Mouse (Mus musculus): ENCODE measurements at regions not wholly inside any gene's neighbourhood (a gene's known extent, or its start where the extent isn't known, plus 50 kb on each side); places are given as distances from the start of the nearest gene placed in this dataset.

DNA sequence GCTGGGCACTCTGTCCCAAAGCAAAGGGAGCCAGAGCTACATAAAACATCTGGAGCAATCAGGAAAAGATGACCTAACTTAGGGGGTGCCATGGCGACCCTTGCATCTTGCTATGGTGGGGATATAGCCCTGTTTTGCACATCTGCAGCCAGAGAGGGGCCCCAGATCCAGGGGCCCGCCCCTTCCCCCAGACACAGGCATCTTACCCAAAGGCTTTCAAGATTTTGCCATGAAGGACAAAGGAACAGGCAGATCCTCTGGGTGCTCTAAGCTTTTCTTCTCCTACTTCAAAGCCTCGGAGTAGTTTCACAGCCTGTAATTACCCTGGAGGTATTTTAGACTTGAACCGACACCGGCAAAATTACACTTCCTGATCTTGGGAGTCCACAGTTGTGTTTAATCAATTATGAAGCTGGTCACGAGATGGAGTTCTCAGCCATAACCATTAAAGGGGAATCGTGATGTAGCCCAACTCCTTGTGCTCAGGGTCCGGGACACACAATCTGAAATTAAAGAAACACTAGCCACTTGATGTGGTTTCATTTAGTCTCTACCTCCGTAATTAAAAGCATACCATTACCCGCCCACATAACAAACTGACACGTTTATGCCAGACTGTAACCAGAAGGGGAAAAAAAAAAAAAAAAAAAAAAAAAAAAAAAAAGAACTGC lies 565.7 kb downstream of the Bcl11a start:
- peak; percentile 73; the same call in 1 of the 2 replicates for ATAC-seq (ENCODE audit: low FRiP score, low TSS enrichment)
- no peak overlapping the region for H3K9ac ChIP-seq (replicated peaks; ENCODE audit: low read length)
- 0 out of 2 replicates have a peak overlapping the region, but pooled peaks have one; percentile 27 for H3K4me2 ChIP-seq (replicated peaks; ENCODE audit: low read depth, low read length)
- H3K9me3 ChIP-seq (ENCODE audit: low read length): no peaks in the 10 kb centered on the region
- no peaks in the 10 kb centered on the region for H3K36me3 ChIP-seq (ENCODE audit: insufficient read depth, low read length)
- H3K4me1 ChIP-seq (ENCODE audit: insufficient read depth, low read length): peaks cover 6% of the 10 kb centered on the region
- H3K27me3 ChIP-seq (ENCODE audit: insufficient read depth, low read length): no peaks in the 10 kb centered on the region
- 17% methylated on average over 11 of the region's 11 CpGs for WGBS
- no peak overlapping the region for H3K4me3 ChIP-seq (ENCODE audit: low read length)
- H3K27ac ChIP-seq (ENCODE audit: low read length): no peak overlapping the region

- no peaks in the 10 kb centered on the region for H3K4me1 ChIP-seq (ENCODE audit: insufficient read depth, low read length)
- no peak overlapping the region for H3K4me3 ChIP-seq (ENCODE audit: low read length)
- no peaks in the 10 kb centered on the region for H3K36me3 ChIP-seq (ENCODE audit: insufficient read depth, low read length)
- no peak overlapping the region for H3K27ac ChIP-seq (ENCODE audit: low read length)
- no peaks in the 10 kb centered on the region for H3K9me3 ChIP-seq (ENCODE audit: low read length)
- no peak for ATAC-seq (ENCODE audit: low FRiP score, low TSS enrichment)
- 79% methylated on average over 3 of the region's 3 CpGs for WGBS
- H3K4me2 ChIP-seq (replicated peaks; ENCODE audit: low read depth, low read length): no peak overlapping the region
- no peak overlapping the region for H3K9ac ChIP-seq (replicated peaks; ENCODE audit: low read length)
- H3K27me3 ChIP-seq (ENCODE audit: insufficient read depth, low read length): no peaks in the 10 kb centered on the region
These were observed 575.0 kb downstream of the Bcl11a start for GRCm38 (mm10) chr11:24652852-24653251.

DNA sequence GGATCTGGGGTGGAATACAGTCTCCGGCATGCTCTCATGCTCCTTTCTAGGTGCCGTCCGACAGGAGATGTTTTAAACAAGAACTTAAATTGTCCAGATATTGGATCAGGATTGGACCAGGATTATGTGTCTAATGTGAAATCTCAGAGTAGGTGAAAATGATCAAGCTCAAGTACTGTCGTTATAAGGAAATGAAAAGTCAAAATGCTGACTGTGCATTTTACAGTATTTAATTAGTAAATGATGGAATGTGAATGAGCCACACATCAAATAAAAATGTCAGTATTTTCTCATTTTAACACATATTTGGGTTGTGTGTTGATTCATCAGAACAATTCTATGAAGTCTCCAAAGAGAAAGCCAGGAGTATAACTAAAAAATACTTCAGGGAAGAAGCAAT lies 586.2 kb downstream of the Bcl11a start:
- H3K27me3 ChIP-seq (ENCODE audit: insufficient read depth, low read length): no peaks in the 10 kb centered on the region
- H3K4me3 ChIP-seq (ENCODE audit: low read length): no peak overlapping the region
- H3K36me3 ChIP-seq (ENCODE audit: insufficient read depth, low read length): no peaks in the 10 kb centered on the region
- H3K4me1 ChIP-seq (ENCODE audit: insufficient read depth, low read length): no peaks in the 10 kb centered on the region
- H3K9ac ChIP-seq (replicated peaks; ENCODE audit: low read length): no peak overlapping the region
- WGBS: 87% methylated on average over 4 of the region's 4 CpGs
- no peak overlapping the region for H3K4me2 ChIP-seq (replicated peaks; ENCODE audit: low read depth, low read length)
- H3K27ac ChIP-seq (ENCODE audit: low read length): no peak overlapping the region
- ATAC-seq (ENCODE audit: low FRiP score, low TSS enrichment): no peak
- H3K9me3 ChIP-seq (ENCODE audit: low read length): no peaks in the 10 kb centered on the region

GRCm38 (mm10) chr11:24665310-24665709 lies 587.5 kb downstream of the Bcl11a start:
- no peaks in the 10 kb centered on the region for H3K36me3 ChIP-seq (ENCODE audit: insufficient read depth, low read length)
- peaks cover 5% of the 10 kb centered on the region; the same call in 1 of the 2 replicates for H3K27me3 ChIP-seq (ENCODE audit: insufficient read depth, low read length)
- no peaks in the 10 kb centered on the region for H3K4me1 ChIP-seq (ENCODE audit: insufficient read depth, low read length)
- WGBS: 82% methylated on average over 2 of the region's 2 CpGs
- no peak overlapping the region for H3K27ac ChIP-seq (ENCODE audit: low read length)
- ATAC-seq (ENCODE audit: low FRiP score, low TSS enrichment): no peak
- no peak overlapping the region for H3K9ac ChIP-seq (replicated peaks; ENCODE audit: low read length)
- H3K4me3 ChIP-seq (ENCODE audit: low read length): no peak overlapping the region
- no peak overlapping the region for H3K4me2 ChIP-seq (replicated peaks; ENCODE audit: low read depth, low read length)
- no peaks in the 10 kb centered on the region for H3K9me3 ChIP-seq (ENCODE audit: low read length)

DNA sequence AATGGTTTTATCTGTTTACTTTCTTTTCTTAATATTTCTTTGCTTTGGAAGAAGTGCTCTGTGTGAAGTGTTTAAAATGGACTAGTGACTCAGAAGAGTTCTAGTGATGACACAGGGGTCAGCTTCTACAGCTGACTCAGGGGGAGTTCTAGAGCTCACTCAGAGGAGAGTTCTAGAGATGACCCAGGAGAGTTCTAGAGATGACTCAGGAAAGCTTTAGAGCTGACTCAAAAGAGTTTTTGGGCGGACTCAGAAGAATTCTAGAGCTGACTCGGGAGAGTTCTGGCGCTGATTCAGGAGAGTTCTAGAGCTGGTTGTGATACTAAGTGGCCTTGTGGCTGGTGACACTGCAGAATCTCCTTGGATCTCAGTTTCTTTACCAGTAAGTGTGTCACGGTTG lies 593.8 kb downstream of the Bcl11a start:
- H3K4me1 ChIP-seq (ENCODE audit: insufficient read depth, low read length): no peaks in the 10 kb centered on the region
- H3K9ac ChIP-seq (replicated peaks; ENCODE audit: low read length): no peak overlapping the region
- no peaks in the 10 kb centered on the region for H3K9me3 ChIP-seq (ENCODE audit: low read length)
- no peak overlapping the region for H3K4me2 ChIP-seq (replicated peaks; ENCODE audit: low read depth, low read length)
- peaks cover 29% of the 10 kb centered on the region; the same call in 1 of the 2 replicates for H3K27me3 ChIP-seq (ENCODE audit: insufficient read depth, low read length)
- no peaks in the 10 kb centered on the region for H3K36me3 ChIP-seq (ENCODE audit: insufficient read depth, low read length)
- H3K4me3 ChIP-seq (ENCODE audit: low read length): no peak overlapping the region
- ATAC-seq (ENCODE audit: low FRiP score, low TSS enrichment): no peak
- H3K27ac ChIP-seq (ENCODE audit: low read length): no peak overlapping the region
- WGBS: 92% methylated on average over 4 of the region's 4 CpGs

GRCm38 (mm10) chr11:24673248-24674207 lies 595.7 kb downstream of the Bcl11a start:
- Histone ChIP-seq H3K4me2 (replicated peaks; ENCODE audit: low read depth, low read length) (no peak overlapping the region), H3K9me3 (ENCODE audit: low read length) (no peaks in the 10 kb centered on the region), H3K9ac (replicated peaks; ENCODE audit: low read length) (no peak overlapping the region), H3K4me1 (ENCODE audit: insufficient read depth, low read length) (no peaks in the 10 kb centered on the region), H3K4me3 (ENCODE audit: low read length) (no peak overlapping the region), H3K36me3 (ENCODE audit: insufficient read depth, low read length) (no peaks in the 10 kb centered on the region), H3K27ac (ENCODE audit: low read length) (no peak overlapping the region), H3K27me3 (ENCODE audit: insufficient read depth, low read length) (peaks cover 35% of the 10 kb centered on the region)
- peak; percentile 70; the same call in 1 of the 2 replicates for ATAC-seq (ENCODE audit: low FRiP score, low TSS enrichment)
- 36% methylated on average over 7 of the region's 7 CpGs for WGBS

- Histone ChIP-seq H3K4me2 (replicated peaks; ENCODE audit: low read depth, low read length) (no peak overlapping the region), H3K9me3 (ENCODE audit: low read length) (no peaks in the 10 kb centered on the region), H3K4me1 (ENCODE audit: insufficient read depth, low read length) (no peaks in the 10 kb centered on the region), H3K27me3 (ENCODE audit: insufficient read depth, low read length) (peaks cover 37% of the 10 kb centered on the region), H3K27ac (ENCODE audit: low read length) (no peak overlapping the region), H3K36me3 (ENCODE audit: insufficient read depth, low read length) (no peaks in the 10 kb centered on the region), H3K9ac (replicated peaks; ENCODE audit: low read length) (no peak overlapping the region), H3K4me3 (ENCODE audit: low read length) (no peak overlapping the region)
- ATAC-seq (ENCODE audit: low FRiP score, low TSS enrichment): no peak
- WGBS: 25% methylated on average over 4 of the region's 4 CpGs
These were observed 596.3 kb downstream of the Bcl11a start for GRCm38 (mm10) chr11:24674208-24674571.

- H3K4me1 ChIP-seq (ENCODE audit: insufficient read depth, low read length): no peaks in the 10 kb centered on the region
- WGBS: 86% methylated on average over 4 of the region's 4 CpGs
- ATAC-seq (ENCODE audit: low FRiP score, low TSS enrichment): no peak
- no peaks in the 10 kb centered on the region for H3K36me3 ChIP-seq (ENCODE audit: insufficient read depth, low read length)
- H3K4me2 ChIP-seq (replicated peaks; ENCODE audit: low read depth, low read length): no peak overlapping the region
- H3K27ac ChIP-seq (ENCODE audit: low read length): no peak overlapping the region
- H3K27me3 ChIP-seq (ENCODE audit: insufficient read depth, low read length): peaks cover 26% of the 10 kb centered on the region
- no peak overlapping the region for H3K4me3 ChIP-seq (ENCODE audit: low read length)
- H3K9ac ChIP-seq (replicated peaks; ENCODE audit: low read length): no peak overlapping the region
- no peaks in the 10 kb centered on the region for H3K9me3 ChIP-seq (ENCODE audit: low read length)
These were observed 599.2 kb downstream of the Bcl11a start for GRCm38 (mm10) chr11:24677016-24677415.

GRCm38 (mm10) chr11:24679581-24679980 lies 601.7 kb downstream of the Bcl11a start:
- Histone ChIP-seq H3K4me1 (ENCODE audit: insufficient read depth, low read length) (no peaks in the 10 kb centered on the region), H3K27me3 (ENCODE audit: insufficient read depth, low read length) (peaks cover 35% of the 10 kb centered on the region), H3K36me3 (ENCODE audit: insufficient read depth, low read length) (no peaks in the 10 kb centered on the region), H3K9ac (replicated peaks; ENCODE audit: low read length) (no peak overlapping the region), H3K4me2 (replicated peaks; ENCODE audit: low read depth, low read length) (no peak overlapping the region), H3K27ac (ENCODE audit: low read length) (no peak overlapping the region), H3K4me3 (ENCODE audit: low read length) (no peak overlapping the region), H3K9me3 (ENCODE audit: low read length) (no peaks in the 10 kb centered on the region)
- WGBS: 90% methylated on average over 5 of the region's 5 CpGs
- no peak for ATAC-seq (ENCODE audit: low FRiP score, low TSS enrichment)

GRCm38 (mm10) chr11:24682423-24682822 lies 604.6 kb downstream of the Bcl11a start:
- H3K4me2 ChIP-seq (replicated peaks; ENCODE audit: low read depth, low read length): no peak overlapping the region
- ATAC-seq (ENCODE audit: low FRiP score, low TSS enrichment): no peak
- H3K27me3 ChIP-seq (ENCODE audit: insufficient read depth, low read length): peaks cover 36% of the 10 kb centered on the region

More at GRCm38 (mm10) chr11:24682423-24682822, 604.6 kb downstream of the Bcl11a start:
- H3K4me3 ChIP-seq (ENCODE audit: low read length): no peak overlapping the region
- no peaks in the 10 kb centered on the region for H3K4me1 ChIP-seq (ENCODE audit: insufficient read depth, low read length)
- H3K9me3 ChIP-seq (ENCODE audit: low read length): no peaks in the 10 kb centered on the region
- 17% methylated on average over 4 of the region's 4 CpGs for WGBS
- no peaks in the 10 kb centered on the region for H3K36me3 ChIP-seq (ENCODE audit: insufficient read depth, low read length)
- no peak overlapping the region for H3K9ac ChIP-seq (replicated peaks; ENCODE audit: low read length)
- no peak overlapping the region for H3K27ac ChIP-seq (ENCODE audit: low read length)

Measured in kidney, embryonic 16.5 days (tissue).